In genomic region chr4:107097871-107098270, GRCm38 (mm10) we compare ENCODE assay signal across 17 mouse cellular contexts. TPM values are rescaled to one million over a fixed set of nuclear protein-coding genes. Genes with fewer than 3 reads are reported as not detected.
DNase-seq lines count a peak whose midpoint lies in the region; ATAC-seq and TF ChIP-seq lines count a peak whose summit lies in the region.
"Had no signal": no experiment of that assay in that cellular context is flagged by ENCODE, and none has a peak within 500 bp of the region (broad histone marks: within the 10 kb centered on the region; RNA-seq: fewer than 3 reads in every experiment).

No protein-coding gene starts in this region.

- no peak for TF ChIP-seq CTCF in E14TG2a.4 (conservative IDR thresholded peaks at IDR 0.05; ENCODE audit: low read length)

- H3K9me3 ChIP-seq in E14TG2a.4 (ENCODE audit: low read length), result no peaks in the 10 kb centered on the region
- H3K9me3 ChIP-seq: embryonic facial prominence, embryonic 15.5 days; forebrain, embryonic 15.5 days; heart, embryonic 13.5 days had no signal

- H3K4me1 ChIP-seq in E14TG2a.4 (replicated peaks; ENCODE audit: low read depth, low read length), result peaks cover 40% of the 10 kb centered on the region

- no peaks in the 10 kb centered on the region for H3K36me3 ChIP-seq in E14TG2a.4 (ENCODE audit: insufficient read depth, low read length)
- H3K36me3 ChIP-seq: embryonic facial prominence, embryonic 15.5 days; forebrain, embryonic 15.5 days; heart, embryonic 13.5 days had no signal

- H3K27me3 ChIP-seq in E14TG2a.4 (ENCODE audit: insufficient read depth, low read length), result peaks cover 17% of the 10 kb centered on the region
- H3K27me3 ChIP-seq: embryonic facial prominence, embryonic 15.5 days; forebrain, embryonic 15.5 days had no signal

- no peak for ATAC-seq in CD4-positive, CD25-positive, alpha-beta regulatory T cell, adult 4 months
- ATAC-seq: forebrain, embryonic 15.5 days had no signal

- DNase-seq in embryo, embryonic 9.5 days (ENCODE audit: extremely low spot score), result peak; percentile 12
- DNase-seq in embryo, embryonic 10 days (ENCODE audit: low spot score), result no peak
- peak; percentile 28 to 47 for DNase-seq in kidney, postnatal 4 days
- DNase-seq in kidney, adult 9 months, result no peak
- peak; percentile 32 for DNase-seq in R1 (ENCODE audit: low read depth, low spot score)
- no peak for DNase-seq in Muller cell, postnatal 12 days (ENCODE audit: inconsistent ontology term)
- DNase-seq: cerebellum, postnatal 36 days; gastrocnemius, postnatal 10 days; lung, postnatal 36 days; right cerebral cortex, postnatal 4 days had no signal

- H3K4me3 ChIP-seq in E14TG2a.4 (replicated peaks; ENCODE audit: low read length), result peak overlapping the region; percentile 56
- H3K4me3 ChIP-seq: embryonic facial prominence, embryonic 15.5 days; forebrain, embryonic 15.5 days; heart, embryonic 13.5 days had no signal

RNA-seq across cellular contexts. Expression of gene Cdcp2, which starts 1.2 kb away (rescaled TPM):
- polyA plus RNA-seq in CD4-positive, CD25-positive, alpha-beta regulatory T cell, adult 4 months (2017; shearing (Covaris generic)), result not detected
- polyA plus RNA-seq: embryonic facial prominence, embryonic 15.5 days; forebrain, embryonic 15.5 days; heart, embryonic 13.5 days; liver, embryonic 14.5 days; stomach, embryonic 14.5 days had no signal

RNA-seq across cellular contexts. Expression of gene Cyb5rl, which starts 31.1 kb away (rescaled TPM):
- polyA plus RNA-seq in CD4-positive, CD25-positive, alpha-beta regulatory T cell, adult 4 months (2017; shearing (Covaris generic)), result 10 to 100 TPM in 1 of 2 experiments, 1 to 10 TPM in 1; 7.1 to 15.3 TPM

RNA-seq across cellular contexts. Expression of gene Mrpl37, which starts 31.2 kb away (rescaled TPM):
- polyA plus RNA-seq in CD4-positive, CD25-positive, alpha-beta regulatory T cell, adult 4 months (2017; shearing (Covaris generic)), result 10 to 100 TPM; 46.4 to 48.2 TPM

Comparison
In these comparisons a context has a peak if more than half of its experiments do, and no peak if none do; other contexts are left out.
1. DNase-seq: peak in embryo, embryonic 9.5 days (single experiment), kidney, postnatal 4 days (2 of 2) and R1 (single experiment); none in embryo, embryonic 10 days (single experiment), kidney, adult 9 months (single experiment) and Muller cell, postnatal 12 days (single experiment).